Mouse (Mus musculus) mesoderm, embryonic 11.5 days (tissue): ENCODE results near the gene Ptpre.
"Not testable (repeated sequence)": the region's sequence is repeated elsewhere in the genome, so short reads cannot be mapped to it uniquely, and the experiment has no call there.

Experiments used
- DNase-seq: peaks from one replicate; pipeline ENCODE4 v3.0.0-alpha.2; 2012; ENCODE audit warnings: low read depth, low spot score

The Ptpre gene

GRCm38 (mm10) chr7:135641698-135642507, 104.6 kb downstream of the Ptpre start:
- DNase-seq = peak; percentile 66

GRCm38 (mm10) chr7:135644452-135644851, 107.2 kb downstream of the Ptpre start:
- no peak for DNase-seq

GRCm38 (mm10) chr7:135646976-135647375, 109.7 kb downstream of the Ptpre start:
- DNase-seq = no peak

- no peak for DNase-seq
These were observed 111.5 kb downstream of the Ptpre start for GRCm38 (mm10) chr7:135648821-135649220.

DNA sequence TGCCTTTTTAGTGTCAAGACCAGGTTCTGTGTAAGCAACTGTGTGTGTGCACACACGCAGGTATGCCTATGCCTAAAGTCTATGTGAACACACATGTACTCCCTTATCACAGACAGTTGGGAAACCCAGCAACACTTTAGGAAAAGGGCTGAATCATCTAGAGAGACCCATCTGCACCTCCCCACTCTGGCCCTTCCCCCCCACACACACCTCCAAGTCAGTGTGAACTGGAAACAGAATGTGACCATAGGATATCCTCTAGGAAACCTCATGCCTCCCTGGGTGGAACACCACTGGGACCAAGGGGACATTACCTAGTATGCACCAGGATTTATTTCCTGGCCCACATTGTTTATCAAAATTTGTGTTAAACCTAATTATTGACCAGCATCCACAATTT, 112.0 kb downstream of the Ptpre start:
- DNase-seq = no peak

- no peak for DNase-seq
These were observed 112.8 kb downstream of the Ptpre start for GRCm38 (mm10) chr7:135650061-135650460.

GRCm38 (mm10) chr7:135651831-135652511, 114.7 kb downstream of the Ptpre start:
- no peak for DNase-seq

DNA sequence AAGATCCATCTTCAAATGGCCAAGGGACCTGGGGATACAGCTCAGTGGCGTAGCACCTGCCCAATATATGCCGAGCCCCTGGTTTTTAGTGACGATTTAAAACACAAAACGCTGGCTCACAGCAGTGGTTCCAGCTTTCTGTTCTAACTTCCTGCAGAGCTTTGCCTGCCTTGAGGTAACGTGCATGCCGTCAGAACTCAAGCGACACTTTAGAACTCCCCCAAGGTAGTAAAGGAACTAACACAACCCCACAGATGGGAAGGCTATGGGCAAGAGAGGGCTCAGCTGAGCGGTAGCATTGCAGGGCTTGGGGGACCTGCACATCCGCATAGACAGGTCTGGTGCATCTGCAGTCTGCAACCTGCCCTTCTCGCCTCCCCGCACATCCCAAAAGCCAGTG, 115.5 kb downstream of the Ptpre start:
- no peak for DNase-seq

DNA sequence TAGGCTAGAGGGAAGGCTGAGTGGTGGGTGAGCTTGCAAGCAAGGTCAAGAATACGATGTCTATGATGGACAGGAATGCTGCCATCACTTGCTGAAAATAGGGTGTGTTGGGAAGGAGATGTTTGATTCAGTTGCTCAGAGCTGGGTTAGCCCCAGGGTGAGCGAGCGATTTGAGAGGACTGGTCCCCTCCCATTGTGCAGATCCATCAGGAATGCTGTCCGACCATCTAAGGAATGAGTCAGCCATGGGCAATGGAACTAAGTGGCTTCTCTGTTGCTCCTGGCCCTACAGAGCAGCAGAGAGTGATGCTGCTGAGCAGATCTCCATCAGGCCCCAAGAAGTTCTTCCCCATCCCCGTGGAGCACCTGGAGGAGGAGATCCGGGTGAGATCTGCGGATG, 116.3 kb downstream of the Ptpre start:
- DNase-seq = no peak

GRCm38 (mm10) chr7:135654288-135654687, 117.0 kb downstream of the Ptpre start:
- no peak for DNase-seq

GRCm38 (mm10) chr7:135655113-135655512, 117.8 kb downstream of the Ptpre start:
- no peak for DNase-seq

GRCm38 (mm10) chr7:135658150-135658549, 120.9 kb downstream of the Ptpre start:
- DNase-seq = no peak

DNA sequence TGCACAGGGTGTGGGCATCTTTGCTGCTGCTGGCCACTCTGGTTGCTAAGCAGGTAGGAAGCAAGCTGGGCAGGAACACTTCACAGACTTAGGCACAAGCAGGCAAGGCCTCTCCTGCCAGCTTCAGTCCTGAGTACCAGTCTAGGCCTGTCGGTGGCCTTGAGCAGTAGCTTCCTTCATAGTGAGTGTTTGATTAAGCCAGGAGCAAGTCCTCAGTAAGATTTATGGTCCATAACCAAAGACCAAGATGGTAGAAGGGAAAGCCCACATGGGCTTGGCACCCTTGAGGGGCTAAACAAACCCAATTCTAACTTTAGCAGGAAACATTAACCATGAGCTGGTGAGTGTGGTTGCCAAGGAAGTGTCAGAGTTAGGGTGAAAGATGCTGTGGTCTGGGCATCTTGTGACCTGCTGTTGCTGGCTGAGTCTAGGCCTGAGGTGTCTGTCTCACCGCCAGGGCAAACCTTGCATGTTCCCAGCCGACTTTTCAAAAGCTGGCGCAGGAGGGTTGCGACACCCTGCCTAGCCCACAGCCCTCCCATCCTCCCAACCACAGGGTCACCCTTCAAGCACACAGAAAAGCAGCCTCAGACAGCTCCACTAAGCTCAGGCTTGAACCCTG, 122.1 kb downstream of the Ptpre start:
- no peak for DNase-seq

- no peak for DNase-seq
These were observed 123.0 kb downstream of the Ptpre start for GRCm38 (mm10) chr7:135660314-135660713.

DNA sequence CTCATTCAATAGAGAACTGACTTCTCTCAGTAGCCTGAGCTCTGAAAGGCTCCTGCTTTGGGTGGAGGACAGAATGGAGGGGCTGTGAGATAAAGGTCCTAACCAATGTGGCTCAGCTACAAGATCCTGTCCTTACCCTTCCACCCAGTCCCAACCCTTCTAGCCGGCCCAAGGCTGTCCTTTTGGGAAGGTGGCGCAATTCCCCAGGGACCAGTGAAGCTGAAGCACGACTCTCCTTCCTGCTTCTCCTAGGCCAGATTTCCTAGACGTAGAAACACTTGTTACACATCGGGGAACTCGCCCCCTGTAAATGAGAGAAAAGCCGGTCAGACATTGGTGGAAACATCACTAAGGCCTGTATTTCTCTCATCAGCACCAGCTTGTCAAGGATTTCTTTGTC, 126.9 kb downstream of the Ptpre start:
- DNase-seq = no peak

GRCm38 (mm10) chr7:135666314-135666713, 129.0 kb downstream of the Ptpre start:
- DNase-seq = no peak

- DNase-seq = peak; percentile 82
These were observed 131.8 kb downstream of the Ptpre start for GRCm38 (mm10) chr7:135668852-135669739.

- no peak for DNase-seq
These were observed 136.3 kb downstream of the Ptpre start for GRCm38 (mm10) chr7:135673576-135673975.

DNA sequence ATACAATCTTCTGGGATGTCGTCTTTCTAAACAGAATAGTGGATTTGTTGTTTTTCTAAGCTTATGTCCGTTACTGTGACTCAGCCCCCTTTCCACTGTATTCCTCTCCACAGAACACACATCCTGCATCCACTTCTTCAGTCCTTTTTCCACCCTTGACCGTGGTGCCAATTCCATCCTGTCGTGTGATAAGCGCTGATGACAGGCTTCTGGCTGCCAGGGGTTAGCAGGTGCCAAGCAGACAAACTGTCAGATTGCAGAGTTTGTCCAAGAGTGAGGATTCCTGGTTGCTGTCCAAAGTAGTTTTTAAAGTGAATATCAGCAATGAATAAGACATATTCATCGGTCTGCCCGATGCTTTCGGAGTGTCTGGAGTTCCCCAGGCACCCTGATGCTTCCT, 139.4 kb downstream of the Ptpre start:
- DNase-seq = no peak

DNA sequence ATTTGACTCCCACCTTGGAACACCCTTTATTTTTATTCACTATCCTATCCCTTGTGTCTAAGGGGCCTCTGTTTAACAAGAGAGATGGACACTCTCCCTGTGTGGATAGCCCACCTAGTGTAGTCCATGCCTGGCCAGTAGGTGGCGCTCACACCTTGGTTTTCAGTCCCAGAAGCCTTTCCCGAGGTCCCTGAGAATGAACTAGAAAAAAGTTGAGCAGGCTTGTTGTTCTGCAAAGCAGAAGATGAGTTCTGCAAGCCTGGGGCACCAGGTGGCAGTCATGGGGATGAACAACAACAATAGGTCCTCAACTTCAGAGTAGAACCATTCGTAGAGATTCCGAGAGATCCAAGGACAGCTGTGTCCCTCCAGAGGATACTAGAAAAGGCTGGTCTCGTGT, 143.1 kb downstream of the Ptpre start:
- peak; percentile 35 for DNase-seq

DNA sequence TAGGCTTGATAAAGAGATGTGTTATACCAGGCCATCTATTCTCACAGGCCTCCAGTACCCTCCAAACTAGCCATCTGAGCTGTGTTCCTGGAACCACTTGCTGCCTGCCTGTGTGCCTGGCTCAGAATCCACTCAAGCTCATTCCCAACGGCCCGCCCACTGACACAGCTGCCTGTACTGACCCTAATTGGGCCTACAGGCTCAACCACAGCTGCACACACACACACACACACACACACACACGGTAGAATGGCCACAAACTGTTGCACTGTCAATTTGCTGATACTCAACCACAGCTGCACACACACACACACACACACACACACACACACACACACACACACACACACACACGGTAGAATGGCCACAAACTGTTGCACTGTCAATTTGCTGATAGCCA, 146.8 kb downstream of the Ptpre start:
- not testable (repeated sequence) for DNase-seq

GRCm38 (mm10) chr7:135684938-135685337, 147.7 kb downstream of the Ptpre start:
- DNase-seq = no peak
